In genomic region chr10:127985601-127986000, GRCm38 (mm10) we compare ENCODE assay signal across 22 mouse cellular contexts. TPM values are rescaled to one million over a fixed set of nuclear protein-coding genes. Genes with fewer than 3 reads are reported as not detected.
A peak's percentile ranks its signal among the peaks of the same experiment; 100 is the strongest.
DNase-seq lines count a peak whose midpoint lies in the region; ATAC-seq and TF ChIP-seq lines count a peak whose summit lies in the region.
"Had no signal": no experiment of that assay in that cellular context is flagged by ENCODE, and none has a peak within 500 bp of the region (broad histone marks: within the 10 kb centered on the region; RNA-seq: fewer than 3 reads in every experiment).

No protein-coding gene starts in this region.

- ATAC-seq in forebrain, embryonic 16.5 days, result no peak
- peak; percentile 38; the same call in 1 of the 2 replicates for ATAC-seq in forebrain, embryonic 13.5 days
- ATAC-seq in hindbrain, embryonic 16.5 days, result 0 out of 2 replicates have a peak, but pooled peaks have one; percentile 48
- ATAC-seq: intestine, postnatal 0 days had no signal

- no peak for DNase-seq in forebrain, embryonic 10.5 days (ENCODE audit: extremely low spot score, low spot score)
- DNase-seq in brain, adult 2 months (ENCODE audit: low read depth, low spot score), result peak; percentile 3
- DNase-seq in cerebellum, adult 11-12 months, result no peak
- no peak for DNase-seq in heart, adult 18-20 months
- DNase-seq in lung, adult 2 months, result no peak
- DNase-seq: adrenal gland, postnatal 14 days; gastrocnemius, postnatal 25 days; kidney, postnatal 36 days; liver, embryonic 13.5 days; lung, postnatal 10 days; thymus, postnatal 4 days had no signal

- H3K27ac ChIP-seq in forebrain, embryonic 10.5 days, result peak overlapping the region; percentile 80
- H3K27ac ChIP-seq in forebrain, embryonic 16.5 days (ENCODE audit: low read length), result no peak overlapping the region
- peak overlapping the region; percentile 57 for H3K27ac ChIP-seq in forebrain, embryonic 13.5 days
- H3K27ac ChIP-seq in hindbrain, embryonic 16.5 days (ENCODE audit: low read depth, low read length), result no peak overlapping the region
- H3K27ac ChIP-seq: liver, embryonic 13.5 days had no signal

- 18% methylated on average over 8 of the region's 8 CpGs for WGBS in forebrain, embryonic 10.5 days
- 6% methylated on average over 8 of the region's 8 CpGs for WGBS in forebrain, embryonic 16.5 days
- 4% methylated on average over 8 of the region's 8 CpGs for WGBS in forebrain, embryonic 13.5 days
- 20% methylated on average over 8 of the region's 8 CpGs for WGBS in hindbrain, embryonic 16.5 days
- 78% methylated on average over 8 of the region's 8 CpGs for WGBS in lung, adult 2 months

- H3K9ac ChIP-seq in forebrain, embryonic 16.5 days (replicated peaks; ENCODE audit: low read depth, low read length), result no peak overlapping the region
- no peak overlapping the region for H3K9ac ChIP-seq in forebrain, embryonic 13.5 days
- no peak overlapping the region for H3K9ac ChIP-seq in hindbrain, embryonic 16.5 days (ENCODE audit: low read depth, low read length)
- H3K9ac ChIP-seq: liver, embryonic 13.5 days had no signal

- H3K4me2 ChIP-seq in forebrain, embryonic 16.5 days (ENCODE audit: low read length), result no peak overlapping the region
- H3K4me2 ChIP-seq in forebrain, embryonic 13.5 days, result peak overlapping the region; percentile 33
- H3K4me2 ChIP-seq in hindbrain, embryonic 16.5 days (ENCODE audit: low read length), result no peak overlapping the region
- H3K4me2 ChIP-seq: heart, embryonic 11.5 days; liver, embryonic 13.5 days had no signal

- no peak for TF ChIP-seq CTCF in lung, adult 2 months (IDR thresholded peaks at IDR 0.05; ENCODE audit: insufficient read depth, low read length)

- peaks cover 27% of the 10 kb centered on the region for H3K4me1 ChIP-seq in forebrain, embryonic 10.5 days
- peaks cover 15% of the 10 kb centered on the region for H3K4me1 ChIP-seq in forebrain, embryonic 16.5 days (replicated peaks; ENCODE audit: control insufficient read depth, insufficient read depth, low read length)
- peaks cover 19% of the 10 kb centered on the region for H3K4me1 ChIP-seq in forebrain, embryonic 13.5 days
- H3K4me1 ChIP-seq in hindbrain, embryonic 16.5 days (ENCODE audit: control insufficient read depth, insufficient read depth, low read depth, low read length), result peaks cover 3% of the 10 kb centered on the region
- no peaks in the 10 kb centered on the region for H3K4me1 ChIP-seq in lung, adult 2 months (ENCODE audit: control insufficient read depth, insufficient read depth, low read length)
- H3K4me1 ChIP-seq: liver, embryonic 13.5 days; megakaryocyte, embryonic 14.5 days had no signal

- TF ChIP-seq POLR2A in lung, adult 2 months (IDR thresholded peaks at IDR 0.05; ENCODE audit: borderline replicate concordance, extremely low read depth, low read depth, low read length), result no peak

- peak overlapping the region; percentile 18; the same call in 1 of the 2 replicates for H3K4me3 ChIP-seq in forebrain, embryonic 10.5 days
- no peak overlapping the region for H3K4me3 ChIP-seq in forebrain, embryonic 16.5 days (replicated peaks; ENCODE audit: low read length)
- H3K4me3 ChIP-seq in forebrain, embryonic 13.5 days, result no peak overlapping the region
- H3K4me3 ChIP-seq in hindbrain, embryonic 16.5 days (ENCODE audit: low read length), result no peak overlapping the region
- no peak overlapping the region for H3K4me3 ChIP-seq in lung, adult 2 months (replicated peaks; ENCODE audit: extremely low read depth, low read depth, low read length)
- H3K4me3 ChIP-seq: liver, embryonic 13.5 days; megakaryocyte, embryonic 14.5 days had no signal

- H3K9me3 ChIP-seq in forebrain, embryonic 10.5 days, result no peaks in the 10 kb centered on the region; the same call in 1 of the 2 replicates
- H3K9me3 ChIP-seq in forebrain, embryonic 16.5 days (ENCODE audit: control insufficient read depth, low read length), result no peaks in the 10 kb centered on the region
- H3K9me3 ChIP-seq in forebrain, embryonic 13.5 days (replicated peaks), result 0 out of 2 replicates have a peak, but pooled peaks cover 5% of the 10 kb centered on the region
- peaks cover 2% of the 10 kb centered on the region; the same call in 1 of the 2 replicates for H3K9me3 ChIP-seq in hindbrain, embryonic 16.5 days (ENCODE audit: control insufficient read depth, low read length)
- H3K9me3 ChIP-seq: liver, embryonic 13.5 days had no signal

- no peaks in the 10 kb centered on the region for H3K36me3 ChIP-seq in forebrain, embryonic 10.5 days (replicated peaks)
- H3K36me3 ChIP-seq in forebrain, embryonic 16.5 days (ENCODE audit: control insufficient read depth, insufficient read depth), result no peaks in the 10 kb centered on the region
- no peaks in the 10 kb centered on the region for H3K36me3 ChIP-seq in forebrain, embryonic 13.5 days (ENCODE audit: poor library complexity, severe bottlenecking)
- no peaks in the 10 kb centered on the region for H3K36me3 ChIP-seq in hindbrain, embryonic 16.5 days (ENCODE audit: control insufficient read depth, insufficient read depth, low read length)
- H3K36me3 ChIP-seq: liver, embryonic 13.5 days had no signal

- no peaks in the 10 kb centered on the region for H3K27me3 ChIP-seq in forebrain, embryonic 10.5 days (ENCODE audit: poor library complexity, severe bottlenecking)
- H3K27me3 ChIP-seq in forebrain, embryonic 16.5 days (replicated peaks; ENCODE audit: control insufficient read depth, insufficient read depth, low read length), result no peaks in the 10 kb centered on the region
- H3K27me3 ChIP-seq in forebrain, embryonic 13.5 days, result no peaks in the 10 kb centered on the region
- H3K27me3 ChIP-seq in hindbrain, embryonic 16.5 days (replicated peaks; ENCODE audit: control insufficient read depth, insufficient read depth, low read length), result no peaks in the 10 kb centered on the region
- H3K27me3 ChIP-seq: liver, embryonic 13.5 days had no signal

RNA-seq across cellular contexts. Expression of gene Hsd17b6, which starts 21.8 kb away (rescaled TPM):
- polyA plus RNA-seq in forebrain, embryonic 10.5 days (2016; fragmentation: Nextera tagmentation; extraction: Ambion mirVana), result not detected in 2 replicates
- not detected in 2 replicates for polyA plus RNA-seq in forebrain, embryonic 16.5 days (2015; fragmentation: Nextera tagmentation; extraction: Ambion mirVana)
- not detected in 2 replicates for polyA plus RNA-seq in forebrain, embryonic 13.5 days (2015; fragmentation: Nextera tagmentation; extraction: Ambion mirVana)
- not detected in 2 replicates for polyA plus RNA-seq in hindbrain, embryonic 16.5 days (2015; fragmentation: Nextera tagmentation; extraction: Ambion mirVana)
- not detected for total RNA-seq in heart, adult 18-20 months (2021)
- 0.56 TPM in 1 of 2 replicates, not detected in the other for polyA plus RNA-seq in lung, adult 2 months (2012; rRNA removed)
- total RNA-seq: gastrocnemius, postnatal 25 days; heart, postnatal 25 days; layer of hippocampus, postnatal 25 days had no signal
- polyA plus RNA-seq: heart, embryonic 11.5 days; limb, embryonic 11.5 days; liver, embryonic 13.5 days; neural tube, embryonic 14.5 days; spleen, adult 2 months had no signal

RNA-seq across cellular contexts. Expression of gene Prim1, which starts 29.4 kb away (rescaled TPM):
- 123 TPM in 2 replicates for polyA plus RNA-seq in forebrain, embryonic 10.5 days (2016; fragmentation: Nextera tagmentation; extraction: Ambion mirVana)
- polyA plus RNA-seq in forebrain, embryonic 16.5 days (2015; fragmentation: Nextera tagmentation; extraction: Ambion mirVana), result 57.8 and 59.8 TPM in 2 replicates
- polyA plus RNA-seq in forebrain, embryonic 13.5 days (2015; fragmentation: Nextera tagmentation; extraction: Ambion mirVana), result 97.9 and 98.0 TPM in 2 replicates
- polyA plus RNA-seq in hindbrain, embryonic 16.5 days (2015; fragmentation: Nextera tagmentation; extraction: Ambion mirVana), result 37.2 and 40.2 TPM in 2 replicates
- total RNA-seq in heart, adult 18-20 months (2021), result 1 to 10 TPM; 1.5 to 2.2 TPM
- polyA plus RNA-seq in lung, adult 2 months (2012; rRNA removed), result 1.4 and 2.3 TPM in 2 replicates

RNA-seq across cellular contexts. Expression of gene Naca, which starts 49.8 kb away (rescaled TPM):
- polyA plus RNA-seq in forebrain, embryonic 10.5 days (2016; fragmentation: Nextera tagmentation; extraction: Ambion mirVana), result 930 and 977 TPM in 2 replicates
- polyA plus RNA-seq in forebrain, embryonic 16.5 days (2015; fragmentation: Nextera tagmentation; extraction: Ambion mirVana), result 545 and 574 TPM in 2 replicates
- 715 and 810 TPM in 2 replicates for polyA plus RNA-seq in forebrain, embryonic 13.5 days (2015; fragmentation: Nextera tagmentation; extraction: Ambion mirVana)
- polyA plus RNA-seq in hindbrain, embryonic 16.5 days (2015; fragmentation: Nextera tagmentation; extraction: Ambion mirVana), result 426 and 444 TPM in 2 replicates
- total RNA-seq in heart, adult 18-20 months (2021), result 100 to 1,000 TPM; 462 to 532 TPM
- polyA plus RNA-seq in lung, adult 2 months (2012; rRNA removed), result 102 and 113 TPM in 2 replicates

Comparison
In these comparisons a context has a peak if more than half of its experiments do, and no peak if none do; other contexts are left out.
1. H3K27ac ChIP-seq: peak in forebrain, embryonic 10.5 days (single experiment) and forebrain, embryonic 13.5 days (single experiment); none in forebrain, embryonic 16.5 days (single experiment) and hindbrain, embryonic 16.5 days (single experiment).
2. RNA of gene Prim1, which starts 29.4 kb away (polyA plus RNA-seq): 123 TPM in forebrain, embryonic 10.5 days, 97.9 to 98.0 TPM in forebrain, embryonic 13.5 days, 57.8 to 59.8 TPM in forebrain, embryonic 16.5 days and 37.2 to 40.2 TPM in hindbrain, embryonic 16.5 days; 1.4 to 2.3 TPM in lung, adult 2 months; every median in the first group is over 10 times any median in the second.